Comparison of ENCODE assay signal across 24 mouse cellular contexts in genomic region chr1:153590176-153590734, GRCm38 (mm10). TPM values are rescaled to one million over a fixed set of nuclear protein-coding genes. Genes with fewer than 3 reads are reported as not detected.
DNase-seq lines count a peak whose midpoint lies in the region; ATAC-seq and TF ChIP-seq lines count a peak whose summit lies in the region.
"Had no signal": no experiment of that assay in that cellular context is flagged by ENCODE, and none has a peak within 500 bp of the region (broad histone marks: within the 10 kb centered on the region; RNA-seq: fewer than 3 reads in every experiment).

No protein-coding gene starts in this region.

- H3K9me3 ChIP-seq in heart, embryonic 13.5 days, result no peaks in the 10 kb centered on the region
- no peaks in the 10 kb centered on the region for H3K9me3 ChIP-seq in ES-Bruce4 (replicated peaks; ENCODE audit: control insufficient read depth, insufficient read depth, low read length, poor library complexity, severe bottlenecking)
- no peaks in the 10 kb centered on the region for H3K9me3 ChIP-seq in lung, postnatal 0 days (ENCODE audit: low read length)
- H3K9me3 ChIP-seq in hindbrain, embryonic 14.5 days (ENCODE audit: control insufficient read depth, low read length), result no peaks in the 10 kb centered on the region
- H3K9me3 ChIP-seq: hindbrain, embryonic 13.5 days; midbrain, embryonic 12.5 days had no signal

- ATAC-seq in heart, embryonic 13.5 days (ENCODE audit: extremely low read depth, insufficient number of reproducible peaks, low FRiP score, low TSS enrichment), result no peak
- peak; percentile 93 for ATAC-seq in lung, postnatal 0 days
- ATAC-seq in hindbrain, embryonic 14.5 days (ENCODE audit: low FRiP score), result no peak
- ATAC-seq: forebrain, postnatal 0 days; inflammation-experienced regulatory T-cells, adult 6 months had no signal

- peak overlapping the region; percentile 32 for H3K27ac ChIP-seq in heart, embryonic 13.5 days (replicated peaks)
- no peak overlapping the region; the same call in 1 of the 2 replicates for H3K27ac ChIP-seq in ES-Bruce4 (ENCODE audit: insufficient read depth, low read length)
- no peak overlapping the region for H3K27ac ChIP-seq in lung, postnatal 0 days (ENCODE audit: low read length)
- no peak overlapping the region for H3K27ac ChIP-seq in hindbrain, embryonic 14.5 days
- H3K27ac ChIP-seq: heart, adult 2 months; hindbrain, embryonic 13.5 days; liver, embryonic 14.5 days; midbrain, embryonic 12.5 days had no signal

- DNase-seq in heart, adult 9 months (ENCODE audit: low spot score in 2 of 2), result no peak
- DNase-seq in ZHBTc4 (ENCODE audit: low read depth, low spot score), result peak; percentile 47
- peak; percentile 84 for DNase-seq in lung, postnatal 0 days (ENCODE audit: low spot score)
- DNase-seq in right cerebral cortex, postnatal 10 days (ENCODE audit: low spot score in 2 of 2), result no peak
- DNase-seq in hindbrain, embryonic 14.5 days (ENCODE audit: low spot score), result no peak
- no peak for DNase-seq in urinary bladder, postnatal 14 days (ENCODE audit: low spot score)
- DNase-seq: adrenal gland, postnatal 25 days; cerebellum, adult 11-12 months; cerebellum, postnatal 14 days; forebrain, postnatal 0 days; gastrocnemius, postnatal 14 days; heart, adult 2 months; heart, postnatal 14 days; kidney, adult 18-20 months; kidney, postnatal 4 days; layer of hippocampus, adult 9-11 months; right cerebral cortex, postnatal 25 days; thymus, postnatal 14 days had no signal

- TF ChIP-seq POLR2A in ES-Bruce4 (IDR thresholded peaks at IDR 0.05; ENCODE audit: insufficient read depth, low read length), result no peak

- TF ChIP-seq CTCF in ES-Bruce4 (IDR thresholded peaks at IDR 0.05; ENCODE audit: low read depth, low read length), result no peak
- no peak for TF ChIP-seq CTCF in lung, postnatal 0 days (IDR thresholded peaks at IDR 0.05)

- peaks cover 33% of the 10 kb centered on the region for H3K4me1 ChIP-seq in heart, embryonic 13.5 days
- H3K4me1 ChIP-seq in ES-Bruce4 (ENCODE audit: control insufficient read depth, insufficient read depth, low read length), result peaks cover 7% of the 10 kb centered on the region
- no peaks in the 10 kb centered on the region for H3K4me1 ChIP-seq in lung, postnatal 0 days (ENCODE audit: insufficient read depth, low read depth, low read length)
- H3K4me1 ChIP-seq in hindbrain, embryonic 14.5 days (replicated peaks; ENCODE audit: control insufficient read depth, insufficient read depth, low read length), result no peaks in the 10 kb centered on the region
- H3K4me1 ChIP-seq: hindbrain, embryonic 13.5 days had no signal

- 62% methylated on average over 2 of the region's 2 CpGs for WGBS in heart, embryonic 13.5 days
- 59% methylated on average over 2 of the region's 2 CpGs for WGBS in lung, postnatal 0 days
- 71% methylated on average over 2 of the region's 2 CpGs for WGBS in hindbrain, embryonic 14.5 days

- no peak overlapping the region for H3K9ac ChIP-seq in heart, embryonic 13.5 days
- H3K9ac ChIP-seq in ES-Bruce4 (ENCODE audit: low read depth, poor library complexity, severe bottlenecking), result no peak overlapping the region
- no peak overlapping the region for H3K9ac ChIP-seq in lung, postnatal 0 days (replicated peaks; ENCODE audit: low read depth)
- no peak overlapping the region for H3K9ac ChIP-seq in hindbrain, embryonic 14.5 days
- H3K9ac ChIP-seq: forebrain, postnatal 0 days; hindbrain, embryonic 13.5 days; liver, embryonic 14.5 days; midbrain, embryonic 12.5 days had no signal

- no peak overlapping the region for H3K4me2 ChIP-seq in heart, embryonic 13.5 days
- no peak overlapping the region for H3K4me2 ChIP-seq in lung, postnatal 0 days (replicated peaks; ENCODE audit: low read depth, low read length)
- H3K4me2 ChIP-seq in hindbrain, embryonic 14.5 days (replicated peaks), result no peak overlapping the region
- H3K4me2 ChIP-seq: hindbrain, embryonic 13.5 days; midbrain, embryonic 12.5 days had no signal

- 0 out of 2 replicates have a peak, but pooled peaks have one; percentile 5 for TF ChIP-seq EP300 in ES-Bruce4 (IDR thresholded peaks at IDR 0.05; ENCODE audit: insufficient read depth, low read depth, low read length)
- TF ChIP-seq EP300 in lung, postnatal 0 days (IDR thresholded peaks at IDR 0.05), result peak; percentile 93

- no peak overlapping the region for H3K4me3 ChIP-seq in heart, embryonic 13.5 days
- H3K4me3 ChIP-seq in ES-Bruce4 (ENCODE audit: low read depth, low read length), result no peak overlapping the region
- H3K4me3 ChIP-seq in lung, postnatal 0 days (ENCODE audit: low read depth, low read length), result no peak overlapping the region
- no peak overlapping the region for H3K4me3 ChIP-seq in hindbrain, embryonic 14.5 days (replicated peaks; ENCODE audit: low read length)
- H3K4me3 ChIP-seq: heart, adult 2 months; hindbrain, embryonic 13.5 days; midbrain, embryonic 12.5 days had no signal

- H3K36me3 ChIP-seq in heart, embryonic 13.5 days, result no peaks in the 10 kb centered on the region
- no peaks in the 10 kb centered on the region for H3K36me3 ChIP-seq in ES-Bruce4 (ENCODE audit: control insufficient read depth, insufficient read depth, low read length, poor library complexity, severe bottlenecking)
- no peaks in the 10 kb centered on the region for H3K36me3 ChIP-seq in lung, postnatal 0 days (ENCODE audit: insufficient read depth, low read length)
- H3K36me3 ChIP-seq in hindbrain, embryonic 14.5 days (replicated peaks; ENCODE audit: control insufficient read depth, insufficient read depth), result no peaks in the 10 kb centered on the region
- H3K36me3 ChIP-seq: hindbrain, embryonic 13.5 days; midbrain, embryonic 12.5 days had no signal

- no peaks in the 10 kb centered on the region for H3K27me3 ChIP-seq in heart, embryonic 13.5 days (replicated peaks)
- no peaks in the 10 kb centered on the region; the same call in 1 of the 2 replicates for H3K27me3 ChIP-seq in ES-Bruce4 (ENCODE audit: control insufficient read depth, insufficient read depth, low read length, poor library complexity, severe bottlenecking)
- no peaks in the 10 kb centered on the region for H3K27me3 ChIP-seq in lung, postnatal 0 days (replicated peaks; ENCODE audit: insufficient read depth, low read length)
- H3K27me3 ChIP-seq in hindbrain, embryonic 14.5 days (ENCODE audit: control insufficient read depth, insufficient read depth, low read length), result no peaks in the 10 kb centered on the region
- H3K27me3 ChIP-seq: hindbrain, embryonic 13.5 days; midbrain, embryonic 12.5 days had no signal

RNA-seq across cellular contexts. Expression of gene Npl, which starts 40.4 kb away (rescaled TPM):
- polyA plus RNA-seq in heart, embryonic 13.5 days (2015; fragmentation: Nextera tagmentation; extraction: Ambion mirVana), result 5.9 and 6.8 TPM in 2 replicates
- polyA plus RNA-seq in ES-Bruce4 (2011; ENCODE audit: insufficient read depth, insufficient read length, low read depth, missing spikeins), result 9.2 and 10.0 TPM in 2 replicates
- 4.0 and 4.9 TPM in 2 replicates for polyA plus RNA-seq in lung, postnatal 0 days (2015; fragmentation: Nextera tagmentation; extraction: Ambion mirVana)
- polyA plus RNA-seq in hindbrain, embryonic 14.5 days (2014; fragmentation: Nextera tagmentation; extraction: Ambion mirVana), result 15.8 and 16.8 TPM in 2 replicates

Comparison
In these comparisons a context has a peak if more than half of its experiments do, and no peak if none do; other contexts are left out.
1. DNase-seq: peak in ZHBTc4 (single experiment) and lung, postnatal 0 days (single experiment); none in heart, adult 9 months (0 of 2), right cerebral cortex, postnatal 10 days (0 of 2), hindbrain, embryonic 14.5 days (single experiment) and urinary bladder, postnatal 14 days (single experiment).